Mouse (Mus musculus): ENCODE results near the gene Col23a1.

GRCm38 (mm10) chr11:51593849-51594248 lies 304.1 kb downstream of the Col23a1 start:
- TF ChIP-seq CTCF (IDR thresholded peaks at IDR 0.05; ENCODE audit: low read depth, low read length) (no peak), POLR2AphosphoS5 (IDR thresholded peaks at IDR 0.05; ENCODE audit: insufficient replicate concordance, low read depth, low read length) (peak; percentile 73; the same call in 1 of the 2 replicates), TAL1 (conservative IDR thresholded peaks at IDR 0.05; ENCODE audit: low read depth, low read length) (no peak), GATA2 (IDR thresholded peaks at IDR 0.05; ENCODE audit: borderline replicate concordance, low read depth, low read length) (no peak), GATA1 (IDR thresholded peaks at IDR 0.05; ENCODE audit: borderline replicate concordance, low read length) (no peak)
